Mouse (Mus musculus) E14TG2a.4 (cell line): ENCODE results near the gene Wfdc6a.
"Not testable (repeated sequence)": the region's sequence is repeated elsewhere in the genome, so short reads cannot be mapped to it uniquely, and the experiment has no call there.

ENCODE experiments used
- CTCF ChIP-seq: conservative IDR thresholded peaks from 2 replicates; pipeline ENCODE4 v1.5.1; 2014; ENCODE audit warnings: low read length
- NANOG ChIP-seq: IDR thresholded peaks from 2 replicates; pipeline ENCODE4 v1.6.1; 2014; ENCODE audit warnings: borderline replicate concordance, low read length, mixed read lengths

GRCm38 (mm10) chr2:164613471-164613870 is 28.2 kb upstream of the Wfdc6a start, which contains the start of the genes Wfdc6b and Wfdc8:
- not testable (repeated sequence) for TF ChIP-seq CTCF, NANOG
